In the genomic region with DNA sequence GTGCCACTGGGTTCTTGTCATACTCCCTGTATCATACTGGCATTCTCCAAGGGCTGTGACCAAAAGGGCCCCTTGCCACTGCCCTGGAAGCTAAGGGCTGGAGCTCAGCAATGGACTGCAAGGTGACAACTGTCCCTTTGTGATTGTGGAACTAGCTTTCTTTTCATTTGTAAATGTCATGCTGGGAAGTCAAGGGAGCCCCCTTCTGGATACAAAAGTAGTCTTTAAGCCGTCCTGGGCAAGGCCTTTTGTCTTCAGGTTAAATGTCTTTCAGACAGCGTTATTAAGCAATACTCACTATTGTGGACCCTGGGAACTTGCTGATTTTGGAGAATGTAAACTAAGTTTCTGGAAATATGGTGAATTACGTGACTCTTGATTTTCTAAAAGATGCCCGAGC, we compare ENCODE assay signal across 15 mouse cellular contexts. TPM values are rescaled to one million over a fixed set of nuclear protein-coding genes. Genes with fewer than 3 reads are reported as not detected.
DNase-seq lines count a peak whose midpoint lies in the region; ATAC-seq and TF ChIP-seq lines count a peak whose summit lies in the region.
"Had no signal": no experiment of that assay in that cellular context is flagged by ENCODE, and none has a peak within 500 bp of the region (broad histone marks: within the 10 kb centered on the region; RNA-seq: fewer than 3 reads in every experiment).

No protein-coding gene starts in this region.

- no peak overlapping the region for H3K9ac ChIP-seq in kidney, embryonic 15.5 days
- no peak overlapping the region for H3K9ac ChIP-seq in neural tube, embryonic 11.5 days (ENCODE audit: low read length)
- H3K9ac ChIP-seq in neural tube, embryonic 15.5 days (replicated peaks): no peak overlapping the region
- H3K9ac ChIP-seq: liver, embryonic 14.5 days had no signal

- no peak overlapping the region for H3K4me3 ChIP-seq in kidney, embryonic 15.5 days (replicated peaks)
- H3K4me3 ChIP-seq in neural tube, embryonic 11.5 days (ENCODE audit: low read depth, low read length): no peak overlapping the region
- no peak overlapping the region for H3K4me3 ChIP-seq in neural tube, embryonic 15.5 days (replicated peaks)
- H3K4me3 ChIP-seq: myocyte had no signal

- H3K27me3 ChIP-seq in kidney, embryonic 15.5 days: peaks cover 37% of the 10 kb centered on the region
- H3K27me3 ChIP-seq in neural tube, embryonic 11.5 days (ENCODE audit: control insufficient read depth, insufficient read depth, low read length): peaks cover 9% of the 10 kb centered on the region
- peaks cover 36% of the 10 kb centered on the region for H3K27me3 ChIP-seq in neural tube, embryonic 15.5 days (replicated peaks)

- H3K4me2 ChIP-seq in kidney, embryonic 15.5 days: no peak overlapping the region
- H3K4me2 ChIP-seq in neural tube, embryonic 11.5 days (ENCODE audit: low read depth): no peak overlapping the region
- no peak overlapping the region for H3K4me2 ChIP-seq in neural tube, embryonic 15.5 days

- TF ChIP-seq POLR2A in brain, embryonic 14.5 days (IDR thresholded peaks at IDR 0.05; ENCODE audit: borderline replicate concordance, extremely low read depth, insufficient read depth, insufficient read length, poor library complexity, severe bottlenecking): no peak

- ATAC-seq in kidney, embryonic 15.5 days (replicated peaks; ENCODE audit: low FRiP score): no peak
- ATAC-seq in neural tube, embryonic 11.5 days (ENCODE audit: insufficient read depth, low FRiP score, low TSS enrichment): peak; percentile 10; the same call in 1 of the 2 replicates
- ATAC-seq in neural tube, embryonic 15.5 days (ENCODE audit: low FRiP score): no peak

- no peaks in the 10 kb centered on the region for H3K9me3 ChIP-seq in kidney, embryonic 15.5 days (replicated peaks)
- no peaks in the 10 kb centered on the region for H3K9me3 ChIP-seq in neural tube, embryonic 11.5 days (ENCODE audit: control insufficient read depth, low read length)
- H3K9me3 ChIP-seq in neural tube, embryonic 15.5 days (replicated peaks): no peaks in the 10 kb centered on the region
- H3K9me3 ChIP-seq: embryonic facial prominence, embryonic 15.5 days; hindbrain, embryonic 15.5 days; limb, embryonic 10.5 days had no signal

- H3K36me3 ChIP-seq in kidney, embryonic 15.5 days: no peaks in the 10 kb centered on the region
- H3K36me3 ChIP-seq in neural tube, embryonic 11.5 days (ENCODE audit: control insufficient read depth, insufficient read depth, low read length): no peaks in the 10 kb centered on the region
- no peaks in the 10 kb centered on the region for H3K36me3 ChIP-seq in neural tube, embryonic 15.5 days
- H3K36me3 ChIP-seq: embryonic facial prominence, embryonic 15.5 days; hindbrain, embryonic 15.5 days; limb, embryonic 10.5 days had no signal

- H3K4me1 ChIP-seq in kidney, embryonic 15.5 days: peaks cover 17% of the 10 kb centered on the region
- H3K4me1 ChIP-seq in neural tube, embryonic 11.5 days (ENCODE audit: control insufficient read depth, insufficient read depth, low read length): peaks cover 8% of the 10 kb centered on the region; the same call in 1 of the 2 replicates
- peaks cover 23% of the 10 kb centered on the region for H3K4me1 ChIP-seq in neural tube, embryonic 15.5 days

- no peak for TF ChIP-seq CTCF in brain, embryonic 14.5 days (IDR thresholded peaks at IDR 0.05; ENCODE audit: borderline replicate concordance, extremely low read depth, insufficient read depth, insufficient read length)

- DNase-seq in kidney, adult 9 months: peak; percentile 4
- DNase-seq in neural tube, embryonic 11.5 days (ENCODE audit: low spot score): peak; percentile 14
- peak; percentile 46 for DNase-seq in brain, embryonic 14.5 days (ENCODE audit: low read depth)
- DNase-seq in urinary bladder, adult 2 months (ENCODE audit: low spot score): no peak
- DNase-seq in layer of hippocampus, postnatal 14 days (ENCODE audit: low spot score in 2 of 2): no peak
- DNase-seq: layer of hippocampus, postnatal 36 days; right cerebral cortex, postnatal 4 days had no signal

- WGBS in kidney, embryonic 15.5 days: 20% methylated on average over 4 of the region's 4 CpGs
- 8% methylated on average over 4 of the region's 4 CpGs for WGBS in neural tube, embryonic 11.5 days
- 9% methylated on average over 4 of the region's 4 CpGs for WGBS in neural tube, embryonic 15.5 days

- no peak overlapping the region for H3K27ac ChIP-seq in kidney, embryonic 15.5 days
- no peak overlapping the region for H3K27ac ChIP-seq in neural tube, embryonic 11.5 days (ENCODE audit: low read depth, low read length)
- H3K27ac ChIP-seq in neural tube, embryonic 15.5 days (replicated peaks): no peak overlapping the region
- H3K27ac ChIP-seq: embryonic facial prominence, embryonic 15.5 days; hindbrain, embryonic 15.5 days; limb, embryonic 10.5 days; liver, embryonic 14.5 days; macrophage had no signal

RNA-seq across cellular contexts. Expression of a gene that starts 4.3 kb away (rescaled TPM):
- polyA plus RNA-seq in kidney, embryonic 15.5 days (2015; fragmentation: Nextera tagmentation; extraction: Ambion mirVana): 33.5 and 38.0 TPM in 2 replicates
- polyA plus RNA-seq in neural tube, embryonic 11.5 days (2014; fragmentation: Nextera tagmentation; extraction: Ambion mirVana): 1.1 and 1.3 TPM in 2 replicates
- 1.0 and 1.1 TPM in 2 replicates for polyA plus RNA-seq in neural tube, embryonic 15.5 days (2015; fragmentation: Nextera tagmentation; extraction: Ambion mirVana)
- polyA plus RNA-seq in brain, embryonic 14.5 days (2012; rRNA removed): 1.5 and 2.2 TPM in 2 replicates
- 0.04 TPM in 1 of 2 replicates, not detected in the other for polyA plus RNA-seq in urinary bladder, adult 2 months (2012; rRNA removed)
- total RNA-seq in layer of hippocampus, postnatal 14 days (2021): not detected
- total RNA-seq: layer of hippocampus, postnatal 36 days had no signal
- polyA plus RNA-seq: macrophage, myocyte had no signal

Comparison
In these comparisons a context has a peak if more than half of its experiments do, and no peak if none do; other contexts are left out.
1. DNase-seq: peak in kidney, adult 9 months (single experiment), neural tube, embryonic 11.5 days (single experiment) and brain, embryonic 14.5 days (single experiment); none in urinary bladder, adult 2 months (single experiment) and layer of hippocampus, postnatal 14 days (0 of 2).
2. RNA of a gene that starts 4.3 kb away (polyA plus RNA-seq): 33.5 to 38.0 TPM in kidney, embryonic 15.5 days; 1.5 to 2.2 TPM in brain, embryonic 14.5 days, 1.1 to 1.3 TPM in neural tube, embryonic 11.5 days, 1.0 to 1.1 TPM in neural tube, embryonic 15.5 days and 0.04 TPM in urinary bladder, adult 2 months; every median in the first group is over 10 times any median in the second.